ENCODE assay signal across 8 mouse cellular contexts in the genomic region with DNA sequence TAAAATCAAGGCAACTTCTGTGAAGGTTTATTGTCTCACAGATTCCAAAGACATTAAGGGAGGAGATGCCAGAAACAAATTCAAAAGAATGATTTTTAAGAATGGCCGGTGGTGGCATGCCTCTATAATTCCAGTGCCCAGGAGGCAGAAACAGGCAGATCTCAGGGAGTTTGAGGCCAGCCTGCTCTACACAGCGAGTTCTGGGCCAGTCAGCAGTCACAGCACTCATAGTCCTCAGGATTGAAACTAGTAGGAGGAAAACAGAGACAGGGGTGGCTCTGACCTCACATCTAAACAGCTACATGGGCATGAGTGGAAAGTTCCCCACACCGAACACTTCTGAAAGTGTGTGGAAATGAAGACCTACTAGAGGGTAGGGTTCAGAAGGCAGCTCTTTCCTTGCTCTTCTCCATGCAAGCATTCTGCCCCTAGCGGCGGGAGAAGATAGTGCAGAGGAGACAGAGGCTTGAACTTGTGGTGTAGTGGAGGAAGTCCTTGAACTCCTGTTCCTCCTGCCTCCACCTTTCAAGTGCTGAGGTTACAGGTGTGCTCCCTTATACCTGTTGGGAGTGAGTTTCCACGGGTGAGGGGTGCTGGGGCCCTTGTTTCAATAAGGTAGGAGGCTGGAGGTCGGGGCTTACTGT. TPM values are rescaled to one million over a fixed set of nuclear protein-coding genes. Genes with fewer than 3 reads are reported as not detected.
A peak's percentile ranks its signal among the peaks of the same experiment; 100 is the strongest.
DNase-seq lines count a peak whose midpoint lies in the region; ATAC-seq and TF ChIP-seq lines count a peak whose summit lies in the region.
"Had no signal": no experiment of that assay in that cellular context is flagged by ENCODE, and none has a peak within 500 bp of the region (broad histone marks: within the 10 kb centered on the region; RNA-seq: fewer than 3 reads in every experiment).

No protein-coding gene starts in this region.

- no peaks in the 10 kb centered on the region for H3K27me3 ChIP-seq in kidney, embryonic 16.5 days (ENCODE audit: insufficient read depth, low read length)
- H3K27me3 ChIP-seq in E14TG2a.4 (ENCODE audit: insufficient read depth, low read length), result peaks cover 4% of the 10 kb centered on the region; the same call in 1 of the 2 replicates
- H3K27me3 ChIP-seq in lung, postnatal 0 days (replicated peaks; ENCODE audit: insufficient read depth, low read length), result no peaks in the 10 kb centered on the region

- no peak for TF ChIP-seq EP300 in lung, postnatal 0 days (IDR thresholded peaks at IDR 0.05)

- H3K4me3 ChIP-seq in kidney, embryonic 16.5 days (ENCODE audit: low read length), result no peak overlapping the region
- H3K4me3 ChIP-seq in E14TG2a.4 (replicated peaks; ENCODE audit: low read length), result no peak overlapping the region
- no peak overlapping the region for H3K4me3 ChIP-seq in bone marrow macrophage, adult 2 months (ENCODE audit: insufficient read depth, low read length)
- H3K4me3 ChIP-seq in lung, postnatal 0 days (ENCODE audit: low read depth, low read length), result no peak overlapping the region
- H3K4me3 ChIP-seq: megakaryocyte, embryonic 14.5 days had no signal

- H3K9me3 ChIP-seq in kidney, embryonic 16.5 days (ENCODE audit: low read length), result no peaks in the 10 kb centered on the region
- 0 out of 2 replicates have a peak, but pooled peaks cover 4% of the 10 kb centered on the region for H3K9me3 ChIP-seq in E14TG2a.4 (ENCODE audit: low read length)
- H3K9me3 ChIP-seq in lung, postnatal 0 days (ENCODE audit: low read length), result no peaks in the 10 kb centered on the region
- H3K9me3 ChIP-seq: megakaryocyte, embryonic 14.5 days had no signal

- no peak for ATAC-seq in kidney, embryonic 16.5 days (ENCODE audit: low FRiP score, low TSS enrichment)
- no peak for ATAC-seq in lung, postnatal 0 days

- H3K4me1 ChIP-seq in kidney, embryonic 16.5 days (ENCODE audit: insufficient read depth, low read length), result no peaks in the 10 kb centered on the region
- peaks cover 3% of the 10 kb centered on the region; the same call in 1 of the 2 replicates for H3K4me1 ChIP-seq in E14TG2a.4 (replicated peaks; ENCODE audit: low read depth, low read length)
- H3K4me1 ChIP-seq in bone marrow macrophage, adult 2 months (ENCODE audit: control insufficient read depth, insufficient read depth, low read length), result peaks cover 4% of the 10 kb centered on the region; the same call in 1 of the 2 replicates
- H3K4me1 ChIP-seq in lung, postnatal 0 days (ENCODE audit: insufficient read depth, low read depth, low read length), result no peaks in the 10 kb centered on the region

- H3K9ac ChIP-seq in kidney, embryonic 16.5 days (replicated peaks; ENCODE audit: low read length), result no peak overlapping the region
- no peak overlapping the region for H3K9ac ChIP-seq in lung, postnatal 0 days (replicated peaks; ENCODE audit: low read depth)

- no peak overlapping the region for H3K27ac ChIP-seq in kidney, embryonic 16.5 days (ENCODE audit: low read length)
- no peak overlapping the region for H3K27ac ChIP-seq in bone marrow macrophage, adult 2 months (ENCODE audit: insufficient read depth, low read depth, low read length)
- H3K27ac ChIP-seq in lung, postnatal 0 days (ENCODE audit: low read length), result no peak overlapping the region

- H3K4me2 ChIP-seq in kidney, embryonic 16.5 days (replicated peaks; ENCODE audit: low read depth, low read length), result no peak overlapping the region
- H3K4me2 ChIP-seq in lung, postnatal 0 days (replicated peaks; ENCODE audit: low read depth, low read length), result no peak overlapping the region

- TF ChIP-seq CTCF in E14TG2a.4 (conservative IDR thresholded peaks at IDR 0.05; ENCODE audit: low read length), result peak; percentile 79
- TF ChIP-seq CTCF in bone marrow macrophage, adult 2 months (IDR thresholded peaks at IDR 0.05; ENCODE audit: low read depth, low read length), result peak; percentile 51
- peak; percentile 78 for TF ChIP-seq CTCF in lung, postnatal 0 days (IDR thresholded peaks at IDR 0.05)

- peak; percentile 27 for DNase-seq in kidney, adult 18-20 months
- peak; percentile 39 for DNase-seq in lung, postnatal 0 days (ENCODE audit: low spot score)
- peak; percentile 31 to 62 for DNase-seq in thymus, postnatal 10 days (ENCODE audit: low spot score in 2 of 2)
- no peak for DNase-seq in right cerebral cortex, adult 18-20 months

- WGBS in kidney, embryonic 16.5 days, result 57% methylated on average over 7 of the region's 7 CpGs
- 51% methylated on average over 7 of the region's 7 CpGs for WGBS in lung, postnatal 0 days

- no peaks in the 10 kb centered on the region for H3K36me3 ChIP-seq in kidney, embryonic 16.5 days (ENCODE audit: insufficient read depth, low read length)
- H3K36me3 ChIP-seq in E14TG2a.4 (ENCODE audit: insufficient read depth, low read length), result no peaks in the 10 kb centered on the region
- H3K36me3 ChIP-seq in lung, postnatal 0 days (ENCODE audit: insufficient read depth, low read length), result no peaks in the 10 kb centered on the region

- no peak for TF ChIP-seq POLR2A in bone marrow macrophage, adult 2 months (IDR thresholded peaks at IDR 0.05; ENCODE audit: borderline replicate concordance, low read depth, low read length)

RNA-seq across cellular contexts. Expression of a gene that starts 14.2 kb away (rescaled TPM):
- polyA plus RNA-seq in kidney, embryonic 16.5 days (2015; fragmentation: Nextera tagmentation; extraction: Ambion mirVana), result 0.12 and 0.36 TPM in 2 replicates
- polyA plus RNA-seq in bone marrow macrophage, adult 2 months (2012; ENCODE audit: insufficient read depth, insufficient read length, missing spikeins), result 0.63 TPM in 1 of 2 replicates, not detected in the other
- polyA plus RNA-seq in lung, postnatal 0 days (2015; fragmentation: Nextera tagmentation; extraction: Ambion mirVana), result 0.08 and 0.27 TPM in 2 replicates

RNA-seq across cellular contexts. Expression of a gene that starts 27.0 kb away (rescaled TPM):
- 173 and 181 TPM in 2 replicates for polyA plus RNA-seq in kidney, embryonic 16.5 days (2015; fragmentation: Nextera tagmentation; extraction: Ambion mirVana)
- polyA plus RNA-seq in bone marrow macrophage, adult 2 months (2012; ENCODE audit: insufficient read depth, insufficient read length, missing spikeins), result 1,285 and 1,346 TPM in 2 replicates
- 1,618 and 1,721 TPM in 2 replicates for polyA plus RNA-seq in lung, postnatal 0 days (2015; fragmentation: Nextera tagmentation; extraction: Ambion mirVana)

RNA-seq across cellular contexts. Expression of a gene that starts 29.1 kb away (rescaled TPM):
- 13.9 and 22.6 TPM in 2 replicates for polyA plus RNA-seq in kidney, embryonic 16.5 days (2015; fragmentation: Nextera tagmentation; extraction: Ambion mirVana)
- polyA plus RNA-seq in bone marrow macrophage, adult 2 months (2012; ENCODE audit: insufficient read depth, insufficient read length, missing spikeins), result 16.7 and 16.9 TPM in 2 replicates
- 332 and 333 TPM in 2 replicates for polyA plus RNA-seq in lung, postnatal 0 days (2015; fragmentation: Nextera tagmentation; extraction: Ambion mirVana)

RNA-seq across cellular contexts. Expression of a gene that starts 31.3 kb away (rescaled TPM):
- 0.45 and 0.99 TPM in 2 replicates for polyA plus RNA-seq in kidney, embryonic 16.5 days (2015; fragmentation: Nextera tagmentation; extraction: Ambion mirVana)
- not detected in 2 replicates for polyA plus RNA-seq in bone marrow macrophage, adult 2 months (2012; ENCODE audit: insufficient read depth, insufficient read length, missing spikeins)
- polyA plus RNA-seq in lung, postnatal 0 days (2015; fragmentation: Nextera tagmentation; extraction: Ambion mirVana), result not detected in 2 replicates

RNA-seq across cellular contexts. Expression of a gene that starts 36.1 kb away (rescaled TPM):
- 3.6 and 5.5 TPM in 2 replicates for polyA plus RNA-seq in kidney, embryonic 16.5 days (2015; fragmentation: Nextera tagmentation; extraction: Ambion mirVana)
- polyA plus RNA-seq in bone marrow macrophage, adult 2 months (2012; ENCODE audit: insufficient read depth, insufficient read length, missing spikeins), result 2,861 and 3,059 TPM in 2 replicates
- polyA plus RNA-seq in lung, postnatal 0 days (2015; fragmentation: Nextera tagmentation; extraction: Ambion mirVana), result 18.4 and 24.3 TPM in 2 replicates

Comparison
In these comparisons a context has a peak if more than half of its experiments do, and no peak if none do; other contexts are left out.
1. RNA of a gene that starts 29.1 kb away (polyA plus RNA-seq): 332 to 333 TPM in lung, postnatal 0 days; 13.9 to 22.6 TPM in kidney, embryonic 16.5 days and 16.7 to 16.9 TPM in bone marrow macrophage, adult 2 months; every median in the first group is over 10 times any median in the second.
2. Peak in every context shown above with its lines, with median percentiles within 50 percentile points of each other: CTCF ChIP-seq.